ENCODE assay signal across 25 mouse cellular contexts in the genomic region with DNA sequence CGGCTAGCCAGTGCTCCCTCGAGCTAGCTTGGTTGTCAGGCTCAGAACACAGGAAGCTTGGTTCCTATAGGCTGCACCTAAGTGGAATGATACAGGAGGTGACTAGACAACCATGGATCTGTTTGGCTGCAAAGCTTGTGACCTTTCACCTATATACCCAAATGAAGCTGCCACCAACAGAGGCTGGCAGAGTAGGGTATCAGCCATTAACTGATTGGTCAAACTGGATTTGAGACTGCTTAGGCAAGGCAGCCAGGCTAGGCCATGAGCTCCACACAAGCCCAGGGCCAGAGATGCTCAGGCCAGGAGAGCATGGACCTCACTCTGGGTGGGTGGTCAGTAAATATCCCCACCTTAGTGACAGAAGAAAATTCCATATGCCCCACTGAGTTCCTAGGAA. TPM values are rescaled to one million over a fixed set of nuclear protein-coding genes. Genes with fewer than 3 reads are reported as not detected.
DNase-seq lines count a peak whose midpoint lies in the region; ATAC-seq and TF ChIP-seq lines count a peak whose summit lies in the region.
"Had no signal": no experiment of that assay in that cellular context is flagged by ENCODE, and none has a peak within 500 bp of the region (broad histone marks: within the 10 kb centered on the region; RNA-seq: fewer than 3 reads in every experiment).

No protein-coding gene starts in this region.

- no peak for ATAC-seq in forebrain, embryonic 12.5 days (ENCODE audit: low FRiP score)
- ATAC-seq in forebrain, postnatal 0 days = no peak
- peak; percentile 18; the same call in 1 of the 2 replicates for ATAC-seq in liver, postnatal 0 days
- no peak for ATAC-seq in forebrain, embryonic 15.5 days (replicated peaks)
- ATAC-seq: intestine, postnatal 0 days had no signal

- peaks cover 63% of the 10 kb centered on the region for H3K4me1 ChIP-seq in forebrain, embryonic 12.5 days
- H3K4me1 ChIP-seq in forebrain, postnatal 0 days (ENCODE audit: insufficient read depth) = peaks cover 15% of the 10 kb centered on the region; the same call in 1 of the 2 replicates
- peaks cover 31% of the 10 kb centered on the region for H3K4me1 ChIP-seq in liver, postnatal 0 days (ENCODE audit: insufficient read depth)
- H3K4me1 ChIP-seq in forebrain, embryonic 15.5 days = peaks cover 69% of the 10 kb centered on the region

- peak overlapping the region; percentile 47; the same call in 1 of the 2 replicates for H3K27ac ChIP-seq in forebrain, embryonic 12.5 days
- H3K27ac ChIP-seq in forebrain, postnatal 0 days (ENCODE audit: low read depth, low read length) = no peak overlapping the region
- H3K27ac ChIP-seq in liver, postnatal 0 days (ENCODE audit: low read depth) = no peak overlapping the region
- H3K27ac ChIP-seq in forebrain, embryonic 15.5 days (replicated peaks) = peak overlapping the region; percentile 90
- H3K27ac ChIP-seq: heart, embryonic 10.5 days; heart, embryonic 15.5 days; left cerebral cortex, adult 2 months; limb, embryonic 12.5 days; neural tube, embryonic 15.5 days had no signal

- no peak overlapping the region for H3K9ac ChIP-seq in forebrain, embryonic 12.5 days
- no peak overlapping the region for H3K9ac ChIP-seq in forebrain, postnatal 0 days
- no peak overlapping the region for H3K9ac ChIP-seq in liver, postnatal 0 days (replicated peaks)
- H3K9ac ChIP-seq in forebrain, embryonic 15.5 days (replicated peaks) = no peak overlapping the region
- H3K9ac ChIP-seq: heart, embryonic 15.5 days; limb, embryonic 12.5 days; midbrain, embryonic 12.5 days; neural tube, embryonic 15.5 days had no signal

- no peaks in the 10 kb centered on the region for H3K27me3 ChIP-seq in forebrain, embryonic 12.5 days
- H3K27me3 ChIP-seq in forebrain, postnatal 0 days (ENCODE audit: insufficient read depth, low read length) = no peaks in the 10 kb centered on the region
- H3K27me3 ChIP-seq in liver, postnatal 0 days (ENCODE audit: insufficient read depth, low read length) = no peaks in the 10 kb centered on the region
- H3K27me3 ChIP-seq in forebrain, embryonic 15.5 days = no peaks in the 10 kb centered on the region
- H3K27me3 ChIP-seq: heart, embryonic 15.5 days; limb, embryonic 12.5 days; midbrain, embryonic 12.5 days; neural tube, embryonic 15.5 days had no signal

- H3K4me3 ChIP-seq in forebrain, embryonic 12.5 days (replicated peaks) = no peak overlapping the region
- no peak overlapping the region for H3K4me3 ChIP-seq in forebrain, postnatal 0 days (ENCODE audit: low read depth, low read length)
- no peak overlapping the region for H3K4me3 ChIP-seq in liver, postnatal 0 days (ENCODE audit: low read depth, low read length)
- H3K4me3 ChIP-seq in forebrain, embryonic 15.5 days = no peak overlapping the region
- H3K4me3 ChIP-seq: erythroblast, embryonic 14.5 days; heart, embryonic 10.5 days; heart, embryonic 15.5 days; left cerebral cortex, adult 2 months; limb, embryonic 12.5 days; midbrain, embryonic 12.5 days; neural tube, embryonic 15.5 days had no signal

- no peak for DNase-seq in forebrain, postnatal 0 days
- DNase-seq in liver, postnatal 0 days = no peak
- no peak for DNase-seq in liver
- DNase-seq in spleen, postnatal 10 days (ENCODE audit: low spot score in 2 of 2) = no peak
- DNase-seq in cerebellum, postnatal 25 days = no peak
- DNase-seq: adrenal gland, adult 8-10 months; cerebellum, adult 11 months; cerebellum, adult 9-11 months; gastrocnemius, postnatal 14 days; kidney, postnatal 14 days; lung, postnatal 36 days; right cerebral cortex, postnatal 25 days; thymus, postnatal 14 days had no signal

- WGBS in forebrain, embryonic 12.5 days = 94% methylated on average over 2 of the region's 2 CpGs
- WGBS in forebrain, postnatal 0 days = 83% methylated on average over 2 of the region's 2 CpGs
- 61% methylated on average over 2 of the region's 2 CpGs for WGBS in liver, postnatal 0 days (ENCODE audit: insufficient replicate concordance)
- 93% methylated on average over 2 of the region's 2 CpGs for WGBS in forebrain, embryonic 15.5 days

- H3K9me3 ChIP-seq in forebrain, embryonic 12.5 days = no peaks in the 10 kb centered on the region
- H3K9me3 ChIP-seq in forebrain, postnatal 0 days (ENCODE audit: low read length) = no peaks in the 10 kb centered on the region
- H3K9me3 ChIP-seq in liver, postnatal 0 days (ENCODE audit: low read length) = no peaks in the 10 kb centered on the region
- no peaks in the 10 kb centered on the region for H3K9me3 ChIP-seq in forebrain, embryonic 15.5 days
- H3K9me3 ChIP-seq: heart, embryonic 10.5 days; heart, embryonic 15.5 days; limb, embryonic 12.5 days; midbrain, embryonic 12.5 days; neural tube, embryonic 15.5 days had no signal

- H3K4me2 ChIP-seq in forebrain, embryonic 12.5 days = no peak overlapping the region
- H3K4me2 ChIP-seq in forebrain, postnatal 0 days (ENCODE audit: low read depth) = no peak overlapping the region
- H3K4me2 ChIP-seq in liver, postnatal 0 days (ENCODE audit: low read depth, low read length) = no peak overlapping the region
- H3K4me2 ChIP-seq in forebrain, embryonic 15.5 days (replicated peaks) = no peak overlapping the region
- H3K4me2 ChIP-seq: heart, embryonic 15.5 days; limb, embryonic 12.5 days; liver, embryonic 11.5 days; midbrain, embryonic 12.5 days; neural tube, embryonic 15.5 days had no signal

- no peak for TF ChIP-seq EP300 in liver, postnatal 0 days (IDR thresholded peaks at IDR 0.05; ENCODE audit: low read depth)

- TF ChIP-seq CTCF in forebrain, postnatal 0 days (IDR thresholded peaks at IDR 0.05; ENCODE audit: low read depth) = no peak
- TF ChIP-seq CTCF in liver, postnatal 0 days (IDR thresholded peaks at IDR 0.05; ENCODE audit: low read depth) = no peak

- no peaks in the 10 kb centered on the region for H3K36me3 ChIP-seq in forebrain, embryonic 12.5 days (replicated peaks)
- H3K36me3 ChIP-seq in forebrain, postnatal 0 days (ENCODE audit: insufficient read depth) = no peaks in the 10 kb centered on the region
- H3K36me3 ChIP-seq in liver, postnatal 0 days (replicated peaks; ENCODE audit: insufficient read depth, low read length) = peaks cover 2% of the 10 kb centered on the region; the same call in 1 of the 2 replicates
- H3K36me3 ChIP-seq in forebrain, embryonic 15.5 days = no peaks in the 10 kb centered on the region
- H3K36me3 ChIP-seq: G1E; heart, embryonic 10.5 days; heart, embryonic 15.5 days; limb, embryonic 12.5 days; midbrain, embryonic 12.5 days; neural tube, embryonic 15.5 days had no signal

RNA-seq across cellular contexts. Expression of a gene that starts 34.5 kb away (rescaled TPM):
- 13.8 and 15.6 TPM in 2 replicates for polyA plus RNA-seq in forebrain, embryonic 12.5 days (2016; fragmentation: Nextera tagmentation; extraction: Ambion mirVana)
- total RNA-seq in forebrain, postnatal 0 days (2014; rRNA removed) = 19.3 and 20.5 TPM in 2 replicates
- 7.2 and 12.8 TPM in 2 replicates for polyA plus RNA-seq in forebrain, postnatal 0 days (2015; fragmentation: Nextera tagmentation; extraction: Ambion mirVana)
- 4.2 and 5.4 TPM in 2 replicates for polyA plus RNA-seq in liver, postnatal 0 days (2015; fragmentation: Nextera tagmentation; extraction: Ambion mirVana)
- polyA plus RNA-seq in forebrain, embryonic 15.5 days (2015; fragmentation: Nextera tagmentation; extraction: Ambion mirVana) = 20.1 and 22.0 TPM in 2 replicates
- polyA plus RNA-seq: G1E had no signal

Comparison
In these comparisons a context has a peak if more than half of its experiments do, and no peak if none do; other contexts are left out.
1. H3K27ac ChIP-seq: peak in forebrain, embryonic 12.5 days (single experiment) and forebrain, embryonic 15.5 days (single experiment); none in forebrain, postnatal 0 days (single experiment) and liver, postnatal 0 days (single experiment).